Mouse (Mus musculus): Measurements from ENCODE around the gene Usf1.

The Usf1 gene

DNA sequence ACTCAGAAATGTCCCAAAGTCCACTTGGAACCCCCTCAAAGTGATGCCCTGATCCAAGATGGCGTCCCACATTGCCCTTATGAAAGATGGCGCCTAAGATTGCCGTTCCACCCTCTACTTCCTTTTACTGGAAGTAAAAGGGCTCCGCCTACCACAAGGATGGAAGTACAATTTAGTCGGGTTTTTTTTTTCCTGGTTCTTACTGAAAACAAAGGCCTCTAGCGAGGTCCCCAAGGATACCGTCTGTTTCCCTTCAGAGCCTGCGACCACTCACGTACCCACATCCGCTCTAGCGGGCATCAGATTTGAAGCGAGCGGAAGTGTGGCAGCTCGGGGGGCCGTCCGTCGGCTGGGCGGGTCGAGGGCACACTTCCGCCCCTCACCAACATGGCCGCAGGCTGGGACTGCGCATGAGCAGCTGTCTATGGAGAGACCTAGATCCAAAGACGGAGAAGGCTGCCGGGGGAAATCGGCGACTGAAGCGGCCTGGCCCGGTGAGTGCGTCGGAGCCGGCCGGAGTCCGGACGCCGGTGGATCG lies at the start of gene Usf1:
Gene Usf1 (plus strand): TSS at position 367 of the 538 bp plus-strand sequence.
- peak; percentile 96 for DNase-seq

DNA sequence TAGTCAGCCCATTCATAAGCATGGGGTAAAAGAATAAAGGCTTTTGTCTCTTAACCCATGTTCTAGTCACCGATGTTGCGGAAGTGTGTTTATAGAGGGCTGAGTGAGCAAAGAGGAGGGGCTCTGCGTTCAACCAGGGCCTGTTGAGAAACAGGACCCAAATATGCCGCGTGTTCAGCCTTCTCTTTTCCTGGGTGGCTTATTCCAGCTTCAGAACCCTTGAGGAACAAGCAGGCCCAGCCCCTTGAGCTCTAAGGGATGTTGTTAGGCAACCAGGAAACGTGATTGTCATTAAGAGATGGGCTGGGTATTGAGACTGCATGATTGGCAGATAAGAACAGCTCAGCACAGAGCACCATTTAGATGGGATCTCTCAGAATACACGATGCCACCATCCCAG lies 45.2 kb upstream of the Usf1 start:
- DNase-seq: no peak

DNA sequence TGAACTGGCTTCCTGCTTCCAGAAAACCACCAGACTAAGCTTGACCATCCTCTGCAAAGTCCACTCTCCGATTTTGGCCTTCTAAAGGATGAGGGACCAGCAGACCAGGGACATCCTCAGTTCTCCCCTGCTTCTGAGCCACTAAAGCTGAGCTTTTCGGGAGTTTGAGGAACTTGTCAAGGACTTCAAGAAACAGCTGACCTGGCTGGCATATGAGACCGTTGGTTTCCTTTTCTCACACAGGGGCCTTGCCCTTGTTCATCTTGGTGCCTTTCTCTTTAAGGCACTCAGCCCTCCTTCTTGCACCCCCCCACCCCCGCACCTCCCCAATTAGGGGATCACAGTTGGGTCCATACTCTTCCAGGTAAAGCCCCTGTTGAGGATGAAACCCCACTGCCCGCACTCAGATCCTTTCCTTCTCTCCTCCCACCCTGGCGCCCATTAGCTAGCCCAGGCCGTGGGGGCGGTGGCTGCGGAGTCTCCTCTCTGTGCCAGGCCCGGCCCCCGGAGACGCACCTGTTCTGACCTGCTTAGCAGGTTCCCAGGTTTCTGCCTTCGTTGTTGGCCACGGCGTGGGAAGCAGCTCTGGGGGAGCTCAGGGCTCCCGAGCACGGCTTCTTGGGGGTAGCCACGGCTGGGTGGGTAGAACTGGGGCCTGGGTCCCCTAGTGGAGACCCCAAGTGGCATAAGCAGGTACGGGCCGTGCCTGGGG lies 41.1 kb upstream of the Usf1 start, which contains the start of gene Nectin4:
Gene Nectin4 (plus strand): TSS at position 255 of the 712 bp plus-strand sequence.
- DNase-seq: no peak

DNA sequence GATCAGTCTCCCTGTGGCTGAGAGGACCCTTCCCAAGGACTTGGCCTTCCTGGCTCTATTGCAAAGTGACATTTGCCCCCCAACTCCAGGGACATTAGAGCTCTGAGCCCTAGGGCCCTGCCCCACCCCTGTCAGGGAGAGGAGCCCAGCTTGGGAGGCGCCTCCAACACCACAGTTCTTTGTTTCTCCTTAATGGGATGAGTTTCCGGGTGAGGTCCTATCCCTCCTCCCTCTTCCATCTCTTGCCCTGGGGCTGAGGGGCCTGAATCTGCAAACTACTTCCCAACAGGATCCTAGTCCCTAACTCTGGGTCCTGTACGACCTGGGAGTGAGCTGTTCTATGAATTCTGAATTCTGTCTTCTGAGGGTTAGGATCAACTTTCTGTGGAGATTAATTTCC lies 38.2 kb upstream of the Usf1 start:
- no peak for DNase-seq

DNA sequence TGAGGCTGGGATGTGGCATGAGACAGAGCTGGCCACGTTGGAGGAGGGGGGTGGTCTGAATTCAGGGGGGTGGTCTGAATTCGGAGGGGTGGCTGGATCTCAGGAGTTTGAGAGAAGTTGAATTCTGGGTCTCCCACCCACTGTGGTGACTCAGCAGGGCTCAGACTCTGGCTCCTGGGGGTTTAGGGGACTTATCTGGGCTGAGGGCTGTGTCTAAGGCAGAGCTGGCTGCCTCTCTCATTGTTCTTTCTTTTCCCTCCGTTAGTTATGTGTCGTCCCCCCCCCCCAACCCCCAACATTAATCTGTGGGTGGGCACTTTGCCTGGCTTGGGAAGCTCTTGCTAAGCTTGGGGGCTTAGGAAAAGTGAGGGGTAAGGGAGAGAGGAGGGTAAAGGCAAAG lies 37.2 kb upstream of the Usf1 start:
- DNase-seq: no peak

- DNase-seq: no peak
Observed at GRCm38 (mm10) chr1:171375646-171376097, 35.4 kb upstream of the Usf1 start.

DNA sequence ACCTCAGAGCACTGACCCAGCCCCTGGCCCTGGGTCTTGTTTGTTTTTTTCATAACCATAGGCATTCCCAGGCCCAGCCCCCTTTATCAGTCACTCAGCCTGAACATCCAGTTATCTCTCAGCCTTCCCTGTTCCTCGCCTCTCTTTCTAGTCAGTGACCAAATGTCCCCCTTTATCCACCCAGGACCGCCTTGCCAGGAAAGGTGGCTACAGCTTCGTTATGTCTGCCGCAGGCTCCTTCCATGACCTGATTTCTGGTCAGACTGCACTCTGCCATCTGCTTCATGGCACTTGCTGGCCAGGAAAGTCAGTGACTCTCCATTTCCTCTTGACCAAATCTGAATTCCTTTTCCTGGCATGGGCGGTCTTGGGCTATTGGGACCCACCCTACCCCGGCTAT lies 32.8 kb upstream of the Usf1 start:
- DNase-seq: no peak

DNA sequence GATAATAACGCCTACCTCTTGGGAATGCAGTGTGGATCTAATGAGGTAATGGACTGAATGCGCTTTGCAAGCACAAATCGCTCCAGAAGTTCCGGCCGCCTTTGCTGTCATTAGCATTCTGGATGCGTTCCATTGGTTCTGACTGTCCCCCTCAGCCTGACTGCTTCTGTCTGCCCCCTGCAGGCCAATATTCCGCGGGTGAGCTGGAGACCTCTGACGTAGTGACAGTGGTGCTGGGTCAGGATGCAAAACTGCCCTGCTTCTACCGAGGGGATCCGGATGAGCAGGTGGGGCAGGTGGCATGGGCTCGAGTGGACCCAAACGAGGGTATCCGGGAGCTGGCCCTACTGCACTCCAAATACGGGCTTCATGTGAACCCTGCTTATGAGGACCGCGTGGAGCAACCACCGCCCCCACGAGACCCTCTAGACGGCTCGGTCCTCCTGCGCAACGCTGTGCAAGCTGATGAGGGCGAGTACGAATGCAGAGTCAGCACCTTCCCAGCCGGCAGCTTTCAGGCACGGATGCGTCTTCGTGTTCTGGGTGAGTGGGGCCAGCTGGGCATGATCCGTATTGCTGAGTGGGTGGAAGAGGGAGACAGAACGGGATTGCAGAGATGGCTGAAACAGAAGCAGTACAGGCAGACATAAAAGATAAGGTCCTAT lies 31.0 kb upstream of the Usf1 start:
- DNase-seq: peak; percentile 77

DNA sequence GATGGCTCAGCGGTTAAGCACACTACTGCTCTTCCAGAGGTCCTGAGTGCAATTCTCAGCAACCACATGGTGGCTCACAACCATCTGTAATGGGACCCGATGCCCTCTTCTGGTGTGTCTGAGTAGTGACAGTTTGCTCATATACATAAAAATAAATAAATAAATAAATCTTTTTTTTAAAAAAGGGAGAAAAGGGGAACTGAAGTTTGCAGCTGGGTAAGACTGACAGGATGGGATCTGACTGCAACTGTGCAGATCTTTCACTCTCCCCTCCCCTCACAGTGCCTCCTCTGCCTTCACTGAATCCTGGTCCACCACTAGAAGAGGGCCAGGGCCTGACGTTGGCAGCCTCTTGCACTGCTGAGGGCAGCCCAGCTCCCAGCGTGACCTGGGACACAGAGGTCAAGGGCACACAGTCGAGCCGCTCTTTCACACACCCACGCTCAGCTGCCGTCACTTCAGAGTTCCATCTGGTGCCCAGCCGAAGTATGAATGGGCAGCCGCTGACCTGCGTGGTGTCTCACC lies 29.0 kb upstream of the Usf1 start:
- DNase-seq: no peak

- DNase-seq: no peak
Observed at GRCm38 (mm10) chr1:171384361-171384760, 26.8 kb upstream of the Usf1 start.

- DNase-seq: no peak
Observed at GRCm38 (mm10) chr1:171385171-171385570, 25.9 kb upstream of the Usf1 start.

DNA sequence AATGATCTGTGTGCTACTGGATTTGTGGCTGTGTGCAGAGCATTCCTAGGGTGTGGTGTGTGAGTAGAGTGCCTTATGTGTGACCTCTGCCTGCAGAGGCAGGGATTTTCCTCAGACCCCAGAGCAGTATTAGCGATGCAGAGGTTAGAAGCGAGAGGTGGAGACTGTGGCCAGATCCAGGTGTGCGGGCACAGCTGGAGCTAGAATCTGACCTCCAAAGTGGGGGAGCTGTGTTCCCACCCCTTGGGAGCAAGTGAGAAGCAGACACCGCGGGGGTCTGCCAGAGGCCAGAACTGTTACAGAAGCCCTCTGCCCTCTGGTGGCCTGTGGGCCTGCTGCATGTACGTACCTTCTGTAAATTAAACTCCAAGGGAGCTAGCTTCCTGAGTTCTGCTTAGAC lies 24.0 kb upstream of the Usf1 start:
- DNase-seq: peak; percentile 72

DNA sequence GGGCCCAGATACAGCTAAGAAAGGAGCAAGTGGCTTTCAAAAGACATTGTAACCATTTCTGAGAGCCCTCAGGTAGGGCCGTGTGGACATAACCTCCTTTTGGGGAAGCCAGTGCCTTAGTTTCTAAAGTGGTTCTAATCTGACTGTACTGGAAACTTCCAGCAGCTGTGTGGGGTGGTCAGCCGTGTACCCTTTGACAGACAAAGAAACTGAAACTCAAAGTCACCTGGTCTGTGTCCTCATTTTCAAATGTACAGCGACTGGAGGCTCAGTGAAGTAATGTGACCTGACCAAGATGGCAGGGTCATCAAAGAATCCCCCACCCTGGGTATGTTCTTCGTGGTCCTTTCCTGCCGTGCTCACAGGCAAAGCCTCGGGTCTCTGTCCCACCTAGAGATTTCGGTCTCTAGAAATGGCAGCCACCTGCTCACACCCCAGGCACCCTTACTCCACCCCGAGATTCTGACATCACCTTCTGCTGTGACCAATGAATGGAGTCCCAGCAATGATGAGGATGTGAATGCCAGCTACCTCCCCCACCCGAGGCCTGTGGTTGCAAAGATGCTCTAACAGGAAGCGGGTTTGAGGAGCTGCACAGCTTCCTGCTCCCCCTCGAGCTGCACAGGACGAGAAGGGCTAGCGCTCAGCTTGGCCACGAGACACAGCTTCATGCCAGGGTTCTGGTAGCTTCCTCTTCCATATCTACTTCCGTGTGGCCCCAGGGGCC lies 22.6 kb upstream of the Usf1 start, which contains the start of gene Arhgap30:
Gene Arhgap30 (plus strand): TSS at position 579 of the 727 bp plus-strand sequence.
- peak; percentile 93 for DNase-seq

- DNase-seq: peak; percentile 80
Observed at GRCm38 (mm10) chr1:171390101-171390500, 21.0 kb upstream of the Usf1 start.

- no peak for DNase-seq
Observed at GRCm38 (mm10) chr1:171401821-171402220, 9.3 kb upstream of the Usf1 start.

DNA sequence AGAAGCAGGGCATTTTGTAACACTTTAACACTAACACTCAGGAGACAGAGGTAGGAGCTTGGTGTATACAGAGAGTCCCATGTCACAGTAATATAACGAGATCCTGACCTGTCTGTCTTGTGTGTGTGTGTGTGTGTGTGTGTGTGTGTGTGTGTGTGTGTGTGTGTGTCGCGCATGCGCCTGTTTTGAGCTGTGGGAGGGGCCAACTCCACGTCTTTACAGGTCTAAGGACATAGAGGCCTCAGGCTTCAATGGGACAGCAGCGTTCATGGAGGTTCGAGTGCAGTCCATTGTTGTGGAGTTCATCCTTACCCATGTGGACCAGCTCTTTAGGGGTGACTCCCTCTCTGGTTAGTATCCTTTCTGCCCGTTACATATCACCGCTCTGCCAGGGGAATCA lies 8.1 kb upstream of the Usf1 start:
- no peak for DNase-seq

GRCm38 (mm10) chr1:171407263-171407662 lies 3.9 kb upstream of the Usf1 start:
- no peak for DNase-seq

DNA sequence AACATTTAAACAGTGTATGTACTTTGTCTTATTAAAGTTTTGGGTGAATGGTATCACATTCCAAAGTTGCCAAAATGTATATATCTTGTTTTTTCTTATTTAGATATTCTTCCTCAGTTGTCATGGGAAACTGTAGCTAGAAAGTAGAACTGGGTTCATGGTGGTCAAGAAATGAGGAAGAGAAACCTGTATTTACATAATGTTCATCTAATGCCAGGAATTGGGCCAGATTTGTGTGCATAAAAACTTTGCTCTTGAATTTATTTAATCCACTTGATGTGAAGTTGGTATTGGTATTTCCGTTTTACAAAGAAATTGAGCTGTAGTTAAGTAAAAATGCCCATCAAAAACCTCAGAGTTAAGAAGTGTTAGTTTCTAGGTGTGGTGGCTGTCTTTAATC lies 882 bp upstream of the Usf1 start:
- no peak for DNase-seq

DNA sequence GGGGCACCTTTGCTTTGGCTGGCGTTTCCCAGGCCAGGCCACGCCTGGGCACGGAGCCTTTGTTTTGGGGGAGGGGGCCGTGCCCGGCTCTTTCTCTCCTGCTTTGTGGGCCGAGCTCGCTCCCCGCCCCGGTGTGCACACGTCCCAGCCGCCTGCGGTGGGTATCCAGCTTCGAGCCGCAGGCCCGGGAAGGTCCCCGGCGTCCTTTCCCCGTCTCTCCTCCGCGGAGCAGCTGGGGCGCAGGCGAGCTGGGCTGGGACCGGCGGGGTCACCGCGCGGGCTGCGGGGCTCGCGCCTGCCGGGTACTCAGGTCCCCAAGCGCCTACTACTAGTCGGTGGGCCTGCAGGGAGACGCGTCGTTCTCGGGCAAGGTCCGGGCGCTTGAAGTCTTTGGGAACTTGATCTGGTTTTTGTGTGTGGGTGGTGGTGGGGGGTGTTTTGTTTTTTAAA lies 404 bp downstream of the Usf1 start:
- DNase-seq: no peak

DNA sequence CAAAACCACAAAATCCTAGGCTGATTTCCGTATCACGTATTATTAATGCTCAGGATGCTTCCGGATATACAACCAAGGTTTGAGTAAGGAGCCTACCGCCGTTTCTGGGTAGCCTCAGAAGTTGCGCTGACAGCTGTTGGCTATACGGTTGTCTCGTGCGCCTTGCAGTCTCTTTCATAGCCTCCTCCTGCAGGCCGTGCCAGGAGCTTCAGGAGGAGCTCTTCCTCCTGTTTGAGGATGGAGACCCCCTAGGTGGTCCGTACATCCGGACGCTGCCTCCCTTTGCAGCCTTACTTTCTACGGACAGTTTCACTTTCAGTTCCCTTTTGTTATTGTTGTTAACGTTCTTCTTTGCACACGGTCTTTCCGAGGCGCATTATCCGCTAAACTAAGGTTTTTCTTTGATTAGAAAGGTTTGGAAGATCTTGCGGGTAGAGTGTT lies 908 bp downstream of the Usf1 start:
- peak; percentile 61 for DNase-seq

GRCm38 (mm10) chr1:171412446-171412845 lies 1.3 kb downstream of the Usf1 start:
- DNase-seq: no peak

DNA sequence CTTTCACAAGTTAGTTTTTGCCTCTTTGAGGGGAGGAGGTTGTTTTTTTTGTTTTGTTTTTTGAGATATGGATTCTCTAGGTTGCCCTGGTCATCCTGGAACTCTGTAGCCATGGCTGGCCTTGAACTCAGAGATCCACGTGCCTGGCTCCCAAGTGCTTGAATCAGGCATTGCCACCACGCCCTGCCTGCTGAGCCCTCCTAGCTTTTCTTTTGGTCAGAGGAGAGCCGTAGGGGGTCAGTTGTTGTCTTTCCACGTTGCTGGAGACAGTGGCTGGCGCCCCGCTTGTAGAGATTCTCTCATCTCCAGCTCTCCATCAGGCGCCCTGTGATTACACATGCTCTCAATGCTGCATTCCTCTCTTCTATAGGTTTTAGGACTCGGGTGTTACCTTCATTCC lies 2.5 kb downstream of the Usf1 start:
- no peak for DNase-seq

DNA sequence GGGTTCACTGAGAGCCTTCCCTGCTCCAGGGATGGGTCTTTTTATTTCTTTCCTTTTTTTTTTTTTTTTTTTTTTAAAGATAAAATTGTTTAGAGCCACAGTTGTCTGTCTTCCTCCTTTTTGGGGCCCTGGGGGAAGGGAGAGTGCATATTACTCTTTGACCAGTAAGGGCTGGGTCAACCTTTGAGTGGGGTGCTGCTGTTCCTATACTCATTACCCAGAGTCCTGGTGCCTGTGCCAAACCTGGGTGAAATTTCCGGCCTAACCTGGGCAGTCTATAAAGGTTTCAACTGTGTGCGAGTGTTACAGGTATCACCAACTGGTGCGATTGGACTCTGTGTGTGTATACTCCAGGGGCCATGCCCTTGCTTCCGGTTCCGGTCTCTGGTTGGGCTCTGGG lies 7.5 kb downstream of the Usf1 start, which contains the start of gene Tstd1:
Gene Tstd1 (plus strand): TSS at position 213 of the 400 bp plus-strand sequence.
- no peak for DNase-seq

Data from thymus, postnatal 25 days (tissue).